9 mouse cellular contexts compared by ENCODE assay signal in genomic region chr3:35324186-35324585, GRCm38 (mm10).
DNase-seq lines count a peak whose midpoint lies in the region; ATAC-seq and TF ChIP-seq lines count a peak whose summit lies in the region.
"Had no signal": no experiment of that assay in that cellular context is flagged by ENCODE, and none has a peak within 500 bp of the region (broad histone marks: within the 10 kb centered on the region; RNA-seq: fewer than 3 reads in every experiment).

No protein-coding gene starts in this region.

- no peak overlapping the region for H3K9ac ChIP-seq in forebrain, embryonic 14.5 days (ENCODE audit: low read length)
- no peak overlapping the region for H3K9ac ChIP-seq in midbrain, embryonic 14.5 days (replicated peaks; ENCODE audit: low read length)

- H3K36me3 ChIP-seq in forebrain, embryonic 14.5 days (ENCODE audit: control insufficient read depth, insufficient read depth, low read length): no peaks in the 10 kb centered on the region
- H3K36me3 ChIP-seq in midbrain, embryonic 14.5 days (ENCODE audit: control insufficient read depth, insufficient read depth, low read length): no peaks in the 10 kb centered on the region

- peak overlapping the region; percentile 45 for H3K27ac ChIP-seq in forebrain, embryonic 14.5 days (ENCODE audit: low read depth, low read length)
- H3K27ac ChIP-seq in midbrain, embryonic 14.5 days (replicated peaks; ENCODE audit: low read depth, low read length): 0 out of 2 replicates have a peak overlapping the region, but pooled peaks have one; percentile 3

- peak; percentile 83 for ATAC-seq in forebrain, embryonic 14.5 days
- peak; percentile 46; the same call in 1 of the 2 replicates for ATAC-seq in midbrain, embryonic 14.5 days (ENCODE audit: low FRiP score, low TSS enrichment)

- H3K9me3 ChIP-seq in forebrain, embryonic 14.5 days (replicated peaks; ENCODE audit: control insufficient read depth, low read length): no peaks in the 10 kb centered on the region
- H3K9me3 ChIP-seq in midbrain, embryonic 14.5 days (ENCODE audit: control insufficient read depth, low read length): no peaks in the 10 kb centered on the region

- no peak overlapping the region for H3K4me3 ChIP-seq in forebrain, embryonic 14.5 days (ENCODE audit: low read depth, low read length)
- no peak overlapping the region for H3K4me3 ChIP-seq in midbrain, embryonic 14.5 days (replicated peaks; ENCODE audit: low read depth, low read length)

- H3K4me1 ChIP-seq in forebrain, embryonic 14.5 days (ENCODE audit: control insufficient read depth, insufficient read depth, low read length): peaks cover 29% of the 10 kb centered on the region; the same call in 1 of the 2 replicates
- peaks cover 12% of the 10 kb centered on the region; the same call in 1 of the 2 replicates for H3K4me1 ChIP-seq in midbrain, embryonic 14.5 days (ENCODE audit: control insufficient read depth, insufficient read depth, low read length)

- peak overlapping the region; percentile 16; the same call in 1 of the 2 replicates for H3K4me2 ChIP-seq in forebrain, embryonic 14.5 days (ENCODE audit: low read length)
- peak overlapping the region; percentile 4; the same call in 1 of the 2 replicates for H3K4me2 ChIP-seq in midbrain, embryonic 14.5 days (ENCODE audit: low read length)

- no peak for TF ChIP-seq POLR2A in brain, embryonic 14.5 days (IDR thresholded peaks at IDR 0.05; ENCODE audit: borderline replicate concordance, extremely low read depth, insufficient read depth, insufficient read length, poor library complexity, severe bottlenecking)

- peak; percentile 9 for DNase-seq in kidney, adult 9 months
- DNase-seq in kidney, adult 18-20 months: no peak
- DNase-seq in brain, embryonic 14.5 days (ENCODE audit: low read depth): peak; percentile 95
- peak; percentile 89 for DNase-seq in forebrain, embryonic 14.5 days (ENCODE audit: low spot score)
- DNase-seq in midbrain, embryonic 14.5 days: peak; percentile 59
- DNase-seq in ovary, postnatal 36 days (ENCODE audit: low spot score): no peak
- no peak for DNase-seq in right cerebral cortex, postnatal 14 days
- no peak for DNase-seq in cerebellum, postnatal 10 days
- DNase-seq: cerebellum, adult 9-11 months had no signal

- WGBS in forebrain, embryonic 14.5 days: 5% methylated on average over 11 of the region's 11 CpGs
- 29% methylated on average over 11 of the region's 11 CpGs for WGBS in midbrain, embryonic 14.5 days

- H3K27me3 ChIP-seq in forebrain, embryonic 14.5 days (replicated peaks; ENCODE audit: control insufficient read depth, insufficient read depth, low read length): no peaks in the 10 kb centered on the region
- no peaks in the 10 kb centered on the region for H3K27me3 ChIP-seq in midbrain, embryonic 14.5 days (ENCODE audit: control insufficient read depth, insufficient read depth, low read length)

- TF ChIP-seq CTCF in brain, embryonic 14.5 days (IDR thresholded peaks at IDR 0.05; ENCODE audit: borderline replicate concordance, extremely low read depth, insufficient read depth, insufficient read length): no peak

Comparison
In these comparisons a context has a peak if more than half of its experiments do, and no peak if none do; other contexts are left out.
1. DNase-seq: peak in kidney, adult 9 months (single experiment), brain, embryonic 14.5 days (single experiment), forebrain, embryonic 14.5 days (single experiment) and midbrain, embryonic 14.5 days (single experiment); none in kidney, adult 18-20 months (single experiment), ovary, postnatal 36 days (single experiment), right cerebral cortex, postnatal 14 days (single experiment) and cerebellum, postnatal 10 days (0 of 2).